Mouse (Mus musculus) gastrocnemius, postnatal 14 days (tissue): ENCODE measurements around the gene Gipr. TPM values are rescaled to one million over a fixed set of nuclear protein-coding genes. Genes with fewer than 3 reads are reported as not detected.

Experiments
- DNase-seq: peaks from one replicate; pipeline ENCODE4 v3.0.0; 2021; ENCODE audit warnings: mixed read lengths
- intact Hi-C: fragments of 180-260 bp; cut with DNase I; formaldehyde crosslinking; loops from one replicate; pipeline ENCODE4 v1.15.1; 2025; ENCODE audit warnings: low total_unique reads
- microRNA-seq, 2 experiments: library from miRNA; unstranded; fragments of <30 nt; microRNA quantifications; one replicate each; pipeline ENCODE4 v1.2.0; 2021
- total RNA-seq, 2 experiments: library from RNA; stranded (reverse); gene quantifications; 2 replicates each; pipeline ENCODE4 v1.2.3; 2021

Gipr gene
- total RNA-seq, 2 experiments from 2014 or later: 0.09 TPM; not detected in 1

- DNase-seq: peak; percentile 53
- intact Hi-C loops: no loop called here
Observed at GRCm38 (mm10) chr7:19118028-19118771, 47.7 kb downstream of the Gipr start, which contains the start of gene Gm4969. Gene Gm4969, minus strand, starts transcription at chr7:19118368.

GRCm38 (mm10) chr7:19109565-19109964, 56.4 kb downstream of the Gipr start:
- DNase-seq: no peak
- intact Hi-C loops: no loop called here

- DNase-seq: no peak
- intact Hi-C loops: no loop called here
Observed at GRCm38 (mm10) chr7:19107436-19107835, 58.5 kb downstream of the Gipr start.

Small RNA genes lying within 50 kb of the gene (microRNA-seq; reads per million reads assigned to microRNA genes)
- gene Mir330: 85.2 to 130 reads per million in 2 experiments

Other genes starting within 250 kb of the Gipr start
- gene Nova2, start 240.2 kb downstream of the Gipr start, total RNA-seq: 1 to 10 TPM; 2.6 to 3.3 TPM
- not detected for gene Nanos2, start 178.7 kb downstream of the Gipr start, total RNA-seq
- 1 to 10 TPM; 2.2 to 3.7 TPM for gene Mypop, start 174.9 kb downstream of the Gipr start, total RNA-seq
- gene Irf2bp1, start 162.1 kb downstream of the Gipr start, total RNA-seq: 10 to 100 TPM; 14.9 to 18.6 TPM
- not detected for gene Foxa3, start 142.6 kb downstream of the Gipr start, total RNA-seq
- gene Sympk, start 141.8 kb downstream of the Gipr start, total RNA-seq: 10 to 100 TPM; 38.2 to 41.1 TPM
- gene Rsph6a, start 111.4 kb downstream of the Gipr start, total RNA-seq: not detected
- 10 to 100 TPM; 22.1 to 25.5 TPM for gene Dmwd, start 89.9 kb downstream of the Gipr start, total RNA-seq
- 100 to 1,000 TPM; 241 to 257 TPM for gene Dmpk, start 82.3 kb downstream of the Gipr start, total RNA-seq
- 1 to 10 TPM; 3.1 to 3.8 TPM for gene Six5, start 71.5 kb downstream of the Gipr start, total RNA-seq
- not detected for gene Gm4969, start 47.8 kb downstream of the Gipr start, total RNA-seq
- 1 to 10 TPM; 3.2 TPM for gene Fbxo46, start 46.3 kb downstream of the Gipr start, total RNA-seq
- gene Qpctl, start 16.8 kb downstream of the Gipr start, total RNA-seq: 1 to 10 TPM; 3.1 to 4.2 TPM
- 10 to 100 TPM; 62.3 to 66.5 TPM for gene Snrpd2, start 16.4 kb downstream of the Gipr start, total RNA-seq
- gene Eml2, start 10.3 kb upstream of the Gipr start, total RNA-seq: 10 to 100 TPM; 12.1 to 14.2 TPM
- 1 to 10 TPM; 2.9 to 4.3 TPM for gene Gpr4, start 46.4 kb upstream of the Gipr start, total RNA-seq
- 10 to 100 TPM; 35.1 to 43.0 TPM for gene Opa3, start 62.2 kb upstream of the Gipr start, total RNA-seq
- gene Vasp, start 105.7 kb upstream of the Gipr start, total RNA-seq: 10 to 100 TPM; 31.0 to 35.1 TPM
- gene Ppm1n, start 113.9 kb upstream of the Gipr start, total RNA-seq: not detected
- 100 to 1,000 TPM; 800 to 833 TPM for gene Rtn2, start 116.5 kb upstream of the Gipr start, total RNA-seq
- gene Fosb, start 143.9 kb upstream of the Gipr start, total RNA-seq: under 1 TPM; 0.69 to 0.90 TPM
- gene Ercc1, start 178.7 kb upstream of the Gipr start, total RNA-seq: 10 to 100 TPM; 26.7 to 28.7 TPM
- 1 to 10 TPM; 7.4 to 8.2 TPM for gene Cd3eap, start 193.4 kb upstream of the Gipr start, total RNA-seq
- 1 to 10 TPM; 1.7 to 2.9 TPM for gene Ppp1r13l, start 193.6 kb upstream of the Gipr start, total RNA-seq
- 1 to 10 TPM; 6.1 to 7.8 TPM for gene Ercc2, start 215.9 kb upstream of the Gipr start, total RNA-seq
- under 1 TPM in 1 of 2 experiments, not detected in 1; 0.11 TPM for gene Klc3, start 238.0 kb upstream of the Gipr start, total RNA-seq
- gene Ckm, start 238.6 kb upstream of the Gipr start, total RNA-seq: over 10,000 TPM; 34,344 to 35,305 TPM